Mouse (Mus musculus) frontal cortex, postnatal 36 days (tissue): Measurements from ENCODE around the gene Mip.
"Not testable (repeated sequence)": the region's sequence is repeated elsewhere in the genome, so short reads cannot be mapped to it uniquely, and the experiment has no call there.

Experiments
- DNase-seq, 2 experiments: peaks; one replicate each; pipeline ENCODE4 v3.0.0; 2022; ENCODE audit warnings: low spot score in 2 of 2

The Mip gene

GRCm38 (mm10) chr10:128225538-128225937, at the start of gene Mip:
TSS of gene Mip (plus strand) at chr10:128225838.
- no peak for DNase-seq

GRCm38 (mm10) chr10:128175996-128176755, 49.5 kb upstream of the Mip start:
- DNase-seq: peak; percentile 52 to 70

GRCm38 (mm10) chr10:128177316-128177715, 48.3 kb upstream of the Mip start:
- DNase-seq: no peak

- no peak for DNase-seq
These were observed 45.6 kb upstream of the Mip start, which contains the start of gene Rbms2 for GRCm38 (mm10) chr10:128179989-128180388. TSS of gene Rbms2 (minus strand) at chr10:128180297.

- DNase-seq: no peak
These were observed 41.3 kb upstream of the Mip start for GRCm38 (mm10) chr10:128184296-128184695.

GRCm38 (mm10) chr10:128185277-128185940, 40.2 kb upstream of the Mip start:
- no peak for DNase-seq

GRCm38 (mm10) chr10:128185959-128186358, 39.7 kb upstream of the Mip start:
- peak; percentile 73 to 81 for DNase-seq

GRCm38 (mm10) chr10:128187181-128187605, 38.4 kb upstream of the Mip start:
- DNase-seq: no peak

- peak; percentile 70 to 85 for DNase-seq
These were observed 37.3 kb upstream of the Mip start for GRCm38 (mm10) chr10:128188242-128188877.

- no peak for DNase-seq
These were observed 34.2 kb upstream of the Mip start for GRCm38 (mm10) chr10:128191472-128191871.

GRCm38 (mm10) chr10:128192030-128192766, 33.4 kb upstream of the Mip start:
- not testable (repeated sequence) for DNase-seq

GRCm38 (mm10) chr10:128193113-128193512, 32.5 kb upstream of the Mip start:
- DNase-seq: no peak

- peak; percentile 98 for DNase-seq
These were observed 31.6 kb upstream of the Mip start, which contains the start of gene Gls2 for GRCm38 (mm10) chr10:128194024-128194550. TSS of gene Gls2 (plus strand) at chr10:128194457.

GRCm38 (mm10) chr10:128194551-128195461, 30.8 kb upstream of the Mip start:
- peak; percentile 47 to 72 for DNase-seq

- DNase-seq: no peak
These were observed 23.8 kb upstream of the Mip start for GRCm38 (mm10) chr10:128201856-128202255.

GRCm38 (mm10) chr10:128204941-128205340, 20.7 kb upstream of the Mip start:
- no peak for DNase-seq

GRCm38 (mm10) chr10:128208326-128208725, 17.3 kb upstream of the Mip start:
- DNase-seq: no peak

- DNase-seq: no peak
These were observed 16.2 kb upstream of the Mip start for GRCm38 (mm10) chr10:128209311-128210009.

GRCm38 (mm10) chr10:128210131-128210530, 15.5 kb upstream of the Mip start:
- no peak for DNase-seq

- no peak for DNase-seq
These were observed 14.7 kb upstream of the Mip start for GRCm38 (mm10) chr10:128210954-128211353.
